Mouse (Mus musculus) heart, embryonic 11.5 days (tissue): ENCODE results near the gene Sf3a2. TPM values are rescaled to one million over a fixed set of nuclear protein-coding genes. Genes with fewer than 3 reads are reported as not detected.

Experiments
- ATAC-seq: fragments of 200-750 bp; cut with Nextera tagmentation; replicated peaks from 2 replicates; pipeline ENCODE4 v1.8.0; 2017; ENCODE audit warnings: moderate library complexity; ENCODE audit not compliant: insufficient number of reproducible peaks, low FRiP score, low TSS enrichment
- H3K27ac ChIP-seq: fragments of 300-500 bp; sonication (generic); 2 replicates; pipeline ENCODE4 v1.5.1; 2014; ENCODE audit warnings: mild to moderate bottlenecking, low read depth, low read length
- H3K27me3 ChIP-seq: fragments of 300-500 bp; sonication (generic); 2 replicates; pipeline ENCODE4 v1.6.1; 2014; ENCODE audit warnings: mild to moderate bottlenecking, low read length, mixed read lengths; ENCODE audit not compliant: control insufficient read depth, insufficient read depth
- H3K36me3 ChIP-seq: fragments of 300-500 bp; sonication (generic); 2 replicates; pipeline ENCODE4 v1.6.1; 2014; ENCODE audit warnings: mild to moderate bottlenecking, low read length, moderate library complexity, mixed read lengths; ENCODE audit not compliant: control insufficient read depth, insufficient read depth
- H3K4me1 ChIP-seq: fragments of 300-500 bp; sonication (generic); 2 replicates; pipeline ENCODE4 v1.6.1; 2014; ENCODE audit warnings: low read length; ENCODE audit not compliant: control insufficient read depth, insufficient read depth
- H3K4me2 ChIP-seq: fragments of 300-500 bp; sonication (generic); 2 replicates; pipeline ENCODE4 v1.6.1; 2014; ENCODE audit warnings: mild to moderate bottlenecking, moderate library complexity
- H3K4me3 ChIP-seq: fragments of 300-500 bp; sonication (generic); 2 replicates; pipeline ENCODE4 v1.5.1; 2014; ENCODE audit warnings: low read depth, low read length
- H3K9ac ChIP-seq: fragments of 300-500 bp; sonication (generic); 2 replicates; pipeline ENCODE4 v1.6.1; 2014; ENCODE audit warnings: mild to moderate bottlenecking, low read depth, low read length, moderate library complexity
- H3K9me3 ChIP-seq: fragments of 300-500 bp; sonication (generic); replicated peaks from 2 replicates; pipeline ENCODE4 v1.6.1; 2016; ENCODE audit warnings: low read length; ENCODE audit not compliant: control insufficient read depth
- WGBS: fragments of 180-500 bp; shearing (Covaris S2); extraction: QIAGEN DNeasy Blood & Tissue Kit; methylation state at CpG from one replicate; pipeline ENCODE4 v1.1.7; 2014; ENCODE audit not compliant: insufficient replicate concordance; 5-methylcytosine and 5-hydroxymethylcytosine counted together
- polyA plus RNA-seq: library from polyadenylated mRNA; unstranded; fragments of >200 nt; fragmentation: Nextera tagmentation; extraction: Ambion mirVana; gene quantifications from 2 replicates; pipeline ENCODE4 v1.2.1, GENCODE M21; 2014

Gene Sf3a2
- polyA plus RNA-seq, 1 experiment from 2014 or later, result 68.6 TPM

GRCm38 (mm10) chr10:80821991-80822390 lies 24.0 kb downstream of the Sf3a2 start:
- no peak overlapping the region for H3K4me3 ChIP-seq

GRCm38 (mm10) chr10:80822528-80822927 lies 24.5 kb downstream of the Sf3a2 start:
- Histone ChIP-seq H3K36me3 (no peaks in the 10 kb centered on the region), H3K9me3 (no peaks in the 10 kb centered on the region), H3K4me1 (peaks cover 1% of the 10 kb centered on the region), H3K27me3 (no peaks in the 10 kb centered on the region), H3K4me2 (no peak overlapping the region), H3K4me3 (no peak overlapping the region), H3K27ac (no peak overlapping the region), H3K9ac (no peak overlapping the region)
- ATAC-seq, result no peak
- WGBS, result 78% methylated on average over 5 of the region's 5 CpGs

More at GRCm38 (mm10) chr10:80821991-80822390, 24.0 kb downstream of the Sf3a2 start:
- Histone ChIP-seq H3K27ac (no peak overlapping the region), H3K27me3 (no peaks in the 10 kb centered on the region), H3K9me3 (no peaks in the 10 kb centered on the region), H3K4me2 (no peak overlapping the region), H3K4me1 (no peaks in the 10 kb centered on the region), H3K9ac (no peak overlapping the region), H3K36me3 (no peaks in the 10 kb centered on the region)
- no peak for ATAC-seq
- WGBS, result 40% methylated on average over 2 of the region's 2 CpGs

- no peak overlapping the region for H3K4me2 ChIP-seq
- ATAC-seq, result no peak
- no peaks in the 10 kb centered on the region for H3K27me3 ChIP-seq
- H3K36me3 ChIP-seq, result no peaks in the 10 kb centered on the region
- H3K4me3 ChIP-seq, result no peak overlapping the region
- H3K9me3 ChIP-seq, result no peaks in the 10 kb centered on the region
- H3K4me1 ChIP-seq, result peaks cover 8% of the 10 kb centered on the region
- WGBS, result 87% methylated on average over 1 of the region's 1 CpGs
- no peak overlapping the region for H3K9ac ChIP-seq
- H3K27ac ChIP-seq, result no peak overlapping the region
Observed at GRCm38 (mm10) chr10:80823316-80823715, 25.3 kb downstream of the Sf3a2 start.

- Histone ChIP-seq H3K9me3 (no peaks in the 10 kb centered on the region), H3K4me1 (peaks cover 8% of the 10 kb centered on the region), H3K9ac (no peak overlapping the region), H3K36me3 (no peaks in the 10 kb centered on the region; the same call in 1 of the 2 replicates), H3K4me3 (no peak overlapping the region), H3K27ac (peak overlapping the region; percentile 15; the same call in 1 of the 2 replicates), H3K27me3 (no peaks in the 10 kb centered on the region), H3K4me2 (no peak overlapping the region)
- no peak for ATAC-seq
- WGBS, result 59% methylated on average over 8 of the region's 8 CpGs
Observed at GRCm38 (mm10) chr10:80823847-80824643, 26.0 kb downstream of the Sf3a2 start.

- no peak overlapping the region for H3K4me2 ChIP-seq
- H3K9me3 ChIP-seq, result no peaks in the 10 kb centered on the region
- WGBS, result 60% methylated on average over 2 of the region's 2 CpGs
- H3K4me3 ChIP-seq, result no peak overlapping the region
- H3K27me3 ChIP-seq, result no peaks in the 10 kb centered on the region
- no peak overlapping the region for H3K27ac ChIP-seq
- H3K4me1 ChIP-seq, result peaks cover 15% of the 10 kb centered on the region
- H3K36me3 ChIP-seq, result peaks cover 7% of the 10 kb centered on the region
- ATAC-seq, result no peak
- H3K9ac ChIP-seq, result no peak overlapping the region
Observed at GRCm38 (mm10) chr10:80824827-80825226, 26.8 kb downstream of the Sf3a2 start.

GRCm38 (mm10) chr10:80826151-80827062 lies 28.4 kb downstream of the Sf3a2 start, which contains the start of gene Oaz1:
Oaz1 (plus strand) TSS chr10:80826656.
- Histone ChIP-seq H3K27ac (peak within 1 kb of the TSS; percentile 94), H3K9ac (peak within 1 kb of the TSS; percentile 90), H3K36me3 (peaks cover 7% of the 10 kb centered on the region), H3K4me3 (peak within 1 kb of the TSS; percentile 76), H3K9me3 (no peaks in the 10 kb centered on the region), H3K4me1 (peaks cover 29% of the 10 kb centered on the region), H3K4me2 (peak within 1 kb of the TSS; percentile 99), H3K27me3 (no peaks in the 10 kb centered on the region)
- peak; percentile 94 for ATAC-seq
- WGBS, result under 1% methylated on average over 77 of the region's 82 CpGs

GRCm38 (mm10) chr10:80827063-80827869 lies 29.3 kb downstream of the Sf3a2 start:
- 8% methylated on average over 29 of the region's 29 CpGs for WGBS
- peak overlapping the region; percentile 76 for H3K4me3 ChIP-seq
- H3K4me2 ChIP-seq, result peak overlapping the region; percentile 99
- no peak for ATAC-seq
- H3K27ac ChIP-seq, result peak overlapping the region; percentile 94
- H3K36me3 ChIP-seq, result peaks cover 7% of the 10 kb centered on the region
- H3K9ac ChIP-seq, result peak overlapping the region; percentile 90
- H3K9me3 ChIP-seq, result no peaks in the 10 kb centered on the region
- H3K27me3 ChIP-seq, result no peaks in the 10 kb centered on the region
- peaks cover 30% of the 10 kb centered on the region for H3K4me1 ChIP-seq

GRCm38 (mm10) chr10:80827870-80828420 lies 29.9 kb downstream of the Sf3a2 start:
- 76% methylated on average over 10 of the region's 10 CpGs for WGBS
- H3K4me3 ChIP-seq, result peak overlapping the region; percentile 76
- ATAC-seq, result no peak
- H3K36me3 ChIP-seq, result peaks cover 7% of the 10 kb centered on the region
- H3K4me1 ChIP-seq, result peaks cover 30% of the 10 kb centered on the region
- H3K27ac ChIP-seq, result no peak overlapping the region
- H3K9me3 ChIP-seq, result no peaks in the 10 kb centered on the region
- peak overlapping the region; percentile 99 for H3K4me2 ChIP-seq
- H3K27me3 ChIP-seq, result no peaks in the 10 kb centered on the region
- H3K9ac ChIP-seq, result peak overlapping the region; percentile 90
